Mouse (Mus musculus) stomach, postnatal 0 days (tissue): Measurements from ENCODE around the gene Scaf1.

Experiments
- CTCF ChIP-seq: IDR thresholded peaks from 2 replicates; pipeline ENCODE4 v1.5.1; 2016; ENCODE audit warnings: antibody characterized with exemption, low read depth, mild to moderate bottlenecking, moderate library complexity
- EP300 ChIP-seq: optimal IDR thresholded peaks from 2 replicates; pipeline ENCODE3; 2016; ENCODE audit warnings: antibody characterized with exemption

GRCm38 (mm10) chr7:45046853-45047350 is 30.7 kb upstream of the Scaf1 start:
- TF ChIP-seq EP300 (no peak), CTCF (no peak)
